Mouse (Mus musculus) embryonic facial prominence, embryonic 12.5 days (tissue): ENCODE data around the gene Klra2. TPM values are rescaled to one million over a fixed set of nuclear protein-coding genes. Genes with fewer than 3 reads are reported as not detected.
"Not testable (repeated sequence)": the region's sequence is repeated elsewhere in the genome, so short reads cannot be mapped to it uniquely, and the experiment has no call there.

Experiments used
- ATAC-seq: fragments of 200-750 bp; cut with Nextera tagmentation; 2 replicates; pipeline ENCODE4 v1.8.0; 2017; ENCODE audit not compliant: insufficient number of reproducible peaks, insufficient read depth, low FRiP score, low TSS enrichment
- H3K27ac ChIP-seq: fragments of 300-500 bp; sonication (generic); 2 replicates; pipeline ENCODE4 v1.5.1; 2016; ENCODE audit warnings: mild to moderate bottlenecking
- H3K27me3 ChIP-seq: fragments of 300-500 bp; sonication (generic); 2 replicates; pipeline ENCODE4 v1.6.1; 2016; ENCODE audit warnings: mild to moderate bottlenecking, moderate library complexity
- H3K36me3 ChIP-seq: fragments of 300-500 bp; sonication (generic); 2 replicates; pipeline ENCODE4 v1.6.1; 2016; ENCODE audit warnings: mild to moderate bottlenecking
- H3K4me1 ChIP-seq: fragments of 300-500 bp; sonication (generic); 2 replicates; pipeline ENCODE4 v1.6.1; 2016
- H3K4me2 ChIP-seq: fragments of 300-500 bp; sonication (generic); replicated peaks from 2 replicates; pipeline ENCODE4 v1.6.1; 2016; ENCODE audit warnings: mild to moderate bottlenecking, moderate library complexity
- H3K4me3 ChIP-seq: fragments of 300-500 bp; sonication (generic); 2 replicates; pipeline ENCODE4 v1.5.1; 2016; ENCODE audit warnings: mild to moderate bottlenecking
- H3K9ac ChIP-seq: fragments of 300-500 bp; sonication (generic); 2 replicates; pipeline ENCODE4 v1.6.1; 2016; ENCODE audit warnings: mild to moderate bottlenecking, moderate library complexity
- H3K9me3 ChIP-seq: fragments of 300-500 bp; sonication (generic); 2 replicates; pipeline ENCODE4 v1.6.1; 2016; ENCODE audit warnings: mild to moderate bottlenecking, moderate library complexity
- WGBS: fragments of 180-500 bp; shearing (Covaris S2); methylation state at CpG from one replicate; pipeline ENCODE4 v1.1.7; 2016; 5-methylcytosine and 5-hydroxymethylcytosine counted together
- polyA plus RNA-seq: library from polyadenylated mRNA; unstranded; fragments of >200 nt; fragmentation: Nextera tagmentation; extraction: Ambion mirVana; gene quantifications from 2 replicates; pipeline ENCODE4 v1.2.1, GENCODE M21; 2016

Klra2 gene
- not detected in 2 replicates for polyA plus RNA-seq

GRCm38 (mm10) chr6:131247206-131247605, at the start of gene Klra2:
Gene Klra2 (minus strand): TSS chr6:131247362.
- Histone ChIP-seq H3K9ac (no peak within 1 kb of the TSS), H3K36me3 (no peaks in the 10 kb centered on the region), H3K4me3 (no peak within 1 kb of the TSS), H3K4me2 (no peak within 1 kb of the TSS), H3K27ac (no peak within 1 kb of the TSS), H3K4me1 (no peaks in the 10 kb centered on the region), H3K9me3 (no peaks in the 10 kb centered on the region), H3K27me3 (no peaks in the 10 kb centered on the region)
- 89% methylated on average over 2 of the region's 2 CpGs for WGBS
- ATAC-seq = no peak

- 89% methylated on average over 5 of the region's 5 CpGs for WGBS
- H3K4me1 ChIP-seq = peaks cover 5% of the 10 kb centered on the region; the same call in 1 of the 2 replicates
- no peak overlapping the region for H3K9ac ChIP-seq
- H3K27me3 ChIP-seq = no peaks in the 10 kb centered on the region
- no peak overlapping the region for H3K4me2 ChIP-seq
- H3K27ac ChIP-seq = no peak overlapping the region
- H3K4me3 ChIP-seq = no peak overlapping the region
- no peak for ATAC-seq
- H3K9me3 ChIP-seq = no peaks in the 10 kb centered on the region
- no peaks in the 10 kb centered on the region for H3K36me3 ChIP-seq
Measured at GRCm38 (mm10) chr6:131294435-131295112, 47.4 kb upstream of the Klra2 start.

GRCm38 (mm10) chr6:131293916-131294315, 46.8 kb upstream of the Klra2 start:
- H3K9ac ChIP-seq = no peak overlapping the region
- H3K4me1 ChIP-seq = peaks cover 5% of the 10 kb centered on the region; the same call in 1 of the 2 replicates
- no peaks in the 10 kb centered on the region for H3K27me3 ChIP-seq
- H3K4me3 ChIP-seq = no peak overlapping the region
- no peaks in the 10 kb centered on the region for H3K9me3 ChIP-seq
- no peaks in the 10 kb centered on the region for H3K36me3 ChIP-seq
- ATAC-seq = no peak
- H3K27ac ChIP-seq = no peak overlapping the region
- 90% methylated on average over 5 of the region's 5 CpGs for WGBS
- H3K4me2 ChIP-seq = no peak overlapping the region

GRCm38 (mm10) chr6:131292991-131293788, 46.0 kb upstream of the Klra2 start, which contains the start of gene Magohb:
Gene Magohb (minus strand): TSS chr6:131293244.
- H3K9me3 ChIP-seq = no peaks in the 10 kb centered on the region
- no peaks in the 10 kb centered on the region for H3K36me3 ChIP-seq
- no peak; the same call in 1 of the 2 replicates for ATAC-seq
- peak within 1 kb of the TSS; percentile 66 for H3K4me3 ChIP-seq
- no peaks in the 10 kb centered on the region for H3K27me3 ChIP-seq
- H3K27ac ChIP-seq = peak within 1 kb of the TSS; percentile 50; the same call in 1 of the 2 replicates
- H3K4me1 ChIP-seq = peaks cover 5% of the 10 kb centered on the region; the same call in 1 of the 2 replicates
- WGBS = 1% methylated on average over 47 of the region's 51 CpGs
- H3K9ac ChIP-seq = peak within 1 kb of the TSS; percentile 65
- H3K4me2 ChIP-seq = peak within 1 kb of the TSS; percentile 57

GRCm38 (mm10) chr6:131292276-131292990, 45.3 kb upstream of the Klra2 start:
- H3K9me3 ChIP-seq = no peaks in the 10 kb centered on the region
- H3K36me3 ChIP-seq = no peaks in the 10 kb centered on the region
- H3K4me1 ChIP-seq = peaks cover 5% of the 10 kb centered on the region; the same call in 1 of the 2 replicates
- peak overlapping the region; percentile 57 for H3K4me2 ChIP-seq
- peak overlapping the region; percentile 66 for H3K4me3 ChIP-seq
- peak overlapping the region; percentile 65 for H3K9ac ChIP-seq
- 20% methylated on average over 10 of the region's 10 CpGs for WGBS
- no peak for ATAC-seq
- no peak overlapping the region for H3K27ac ChIP-seq
- no peaks in the 10 kb centered on the region for H3K27me3 ChIP-seq

GRCm38 (mm10) chr6:131290430-131290829, 43.3 kb upstream of the Klra2 start:
- Histone ChIP-seq H3K4me3 (no peak overlapping the region), H3K4me1 (peaks cover 5% of the 10 kb centered on the region; the same call in 1 of the 2 replicates), H3K9ac (no peak overlapping the region), H3K9me3 (no peaks in the 10 kb centered on the region), H3K36me3 (peaks cover 7% of the 10 kb centered on the region; the same call in 1 of the 2 replicates), H3K27me3 (no peaks in the 10 kb centered on the region), H3K4me2 (no peak overlapping the region), H3K27ac (no peak overlapping the region)
- ATAC-seq = no peak
- 22% methylated on average over 2 of the region's 2 CpGs for WGBS

GRCm38 (mm10) chr6:131278160-131278559, 31.0 kb upstream of the Klra2 start:
- not testable (repeated sequence) for H3K4me1 ChIP-seq, H3K9me3 ChIP-seq, H3K27ac ChIP-seq, H3K27me3 ChIP-seq, H3K9ac ChIP-seq, H3K4me3 ChIP-seq, H3K36me3 ChIP-seq, H3K4me2 ChIP-seq, ATAC-seq
- 94% methylated on average over 2 of the region's 2 CpGs for WGBS

GRCm38 (mm10) chr6:131276659-131277058, 29.5 kb upstream of the Klra2 start:
- no peak overlapping the region for H3K4me3 ChIP-seq
- H3K9me3 ChIP-seq = no peaks in the 10 kb centered on the region
- ATAC-seq = no peak
- no peaks in the 10 kb centered on the region for H3K36me3 ChIP-seq
- WGBS = 90% methylated on average over 4 of the region's 4 CpGs
- H3K27me3 ChIP-seq = no peaks in the 10 kb centered on the region
- no peaks in the 10 kb centered on the region for H3K4me1 ChIP-seq
- H3K9ac ChIP-seq = no peak overlapping the region
- H3K27ac ChIP-seq = no peak overlapping the region
- H3K4me2 ChIP-seq = no peak overlapping the region

- Histone ChIP-seq H3K9ac (no peak overlapping the region), H3K27me3 (no peaks in the 10 kb centered on the region), H3K36me3 (no peaks in the 10 kb centered on the region), H3K27ac (no peak overlapping the region), H3K4me3 (no peak overlapping the region), H3K4me1 (no peaks in the 10 kb centered on the region), H3K9me3 (no peaks in the 10 kb centered on the region), H3K4me2 (no peak overlapping the region)
- WGBS = 89% methylated on average over 1 of the region's 1 CpGs
- no peak for ATAC-seq
Measured at GRCm38 (mm10) chr6:131272311-131272710, 25.1 kb upstream of the Klra2 start.

GRCm38 (mm10) chr6:131270312-131270711, 23.1 kb upstream of the Klra2 start:
- no peaks in the 10 kb centered on the region for H3K27me3 ChIP-seq
- no peak overlapping the region for H3K4me2 ChIP-seq
- H3K36me3 ChIP-seq = no peaks in the 10 kb centered on the region
- no peak overlapping the region for H3K4me3 ChIP-seq
- ATAC-seq = no peak
- 54% methylated on average over 1 of the region's 1 CpGs for WGBS
- H3K9ac ChIP-seq = no peak overlapping the region
- no peak overlapping the region for H3K27ac ChIP-seq
- no peaks in the 10 kb centered on the region for H3K9me3 ChIP-seq
- H3K4me1 ChIP-seq = no peaks in the 10 kb centered on the region

- ATAC-seq = no peak
- no peaks in the 10 kb centered on the region for H3K27me3 ChIP-seq
- H3K9ac ChIP-seq = no peak overlapping the region
- H3K27ac ChIP-seq = no peak overlapping the region
- H3K4me3 ChIP-seq = no peak overlapping the region
- no peaks in the 10 kb centered on the region for H3K4me1 ChIP-seq
- no peaks in the 10 kb centered on the region for H3K36me3 ChIP-seq
- WGBS = 84% methylated on average over 2 of the region's 2 CpGs
- no peaks in the 10 kb centered on the region for H3K9me3 ChIP-seq
- no peak overlapping the region for H3K4me2 ChIP-seq
Measured at GRCm38 (mm10) chr6:131269599-131269998, 22.4 kb upstream of the Klra2 start.
